Mouse (Mus musculus): ENCODE data around the gene Cers6.

Cers6 gene

DNA sequence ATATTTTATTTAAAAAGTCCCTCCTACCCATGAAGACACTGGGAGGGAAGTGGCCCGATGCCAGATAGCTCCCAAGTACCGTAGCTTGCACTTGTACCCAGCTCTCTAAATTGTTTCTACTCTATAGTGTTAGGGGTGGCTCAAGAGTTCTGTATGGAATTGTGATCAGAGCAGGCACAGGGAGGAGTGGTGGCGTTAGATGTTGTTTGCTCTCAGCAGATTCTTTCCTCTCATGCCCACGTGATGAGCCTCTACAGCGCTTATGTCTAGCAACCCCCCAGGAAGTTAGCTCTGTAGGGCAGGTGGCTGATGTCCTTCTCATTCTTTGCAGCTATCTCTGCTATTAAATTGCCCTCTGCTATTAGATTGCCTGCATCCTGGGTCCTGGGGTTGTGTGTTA, 98.8 kb downstream of the Cers6 start:
- intact Hi-C loops (cut with DNase I): no loop called here

DNA sequence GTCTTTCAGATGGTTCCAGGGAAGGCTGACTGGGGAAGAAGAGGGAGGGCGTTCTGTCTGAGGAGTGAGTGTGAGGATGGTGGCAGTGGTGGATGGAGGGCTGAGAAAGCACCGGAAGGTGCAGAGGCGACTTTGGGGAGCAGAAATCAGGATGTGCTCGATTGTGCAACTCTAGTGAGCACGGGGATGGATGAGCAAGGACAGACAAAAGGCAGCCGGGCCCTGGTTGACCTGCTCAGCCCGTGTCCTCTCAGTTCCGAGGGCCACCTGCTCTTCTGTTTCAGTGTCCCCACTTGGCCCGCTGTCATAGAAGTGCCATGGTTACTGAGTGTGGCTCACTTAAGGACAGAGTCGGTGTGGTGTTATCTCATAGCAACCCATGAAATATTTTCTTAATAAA, 99.4 kb downstream of the Cers6 start:
- intact Hi-C loops (cut with DNase I): no loop called here

- intact Hi-C loops (cut with DNase I): no loop called here
Measured at GRCm38 (mm10) chr2:68966360-68966759, 105.1 kb downstream of the Cers6 start.

GRCm38 (mm10) chr2:68968028-68968427, 106.8 kb downstream of the Cers6 start:
- intact Hi-C loops (cut with DNase I): no loop called here

GRCm38 (mm10) chr2:68971840-68972239, 110.6 kb downstream of the Cers6 start:
- intact Hi-C loops (cut with DNase I): no loop called here

DNA sequence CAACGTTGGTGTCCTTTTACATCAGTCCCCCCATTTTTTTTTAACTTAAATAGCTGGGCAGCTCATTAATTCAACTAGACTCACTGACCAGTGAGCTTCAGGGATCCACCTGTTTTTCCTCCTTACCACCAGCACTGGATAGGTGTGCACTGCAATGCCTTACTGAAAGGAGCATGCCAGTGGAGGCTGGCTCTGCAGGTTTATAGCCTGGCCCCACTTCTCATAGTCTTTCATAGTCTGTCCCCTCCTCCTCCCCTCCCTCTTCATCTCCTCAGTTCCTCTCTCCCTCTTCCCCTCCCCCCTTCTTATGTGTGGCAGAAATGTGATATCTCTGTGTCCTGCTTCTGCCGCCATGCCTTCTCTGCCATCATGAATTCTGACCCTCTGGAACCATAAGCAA, 112.5 kb downstream of the Cers6 start:
- intact Hi-C loops (cut with DNase I): no loop called here

DNA sequence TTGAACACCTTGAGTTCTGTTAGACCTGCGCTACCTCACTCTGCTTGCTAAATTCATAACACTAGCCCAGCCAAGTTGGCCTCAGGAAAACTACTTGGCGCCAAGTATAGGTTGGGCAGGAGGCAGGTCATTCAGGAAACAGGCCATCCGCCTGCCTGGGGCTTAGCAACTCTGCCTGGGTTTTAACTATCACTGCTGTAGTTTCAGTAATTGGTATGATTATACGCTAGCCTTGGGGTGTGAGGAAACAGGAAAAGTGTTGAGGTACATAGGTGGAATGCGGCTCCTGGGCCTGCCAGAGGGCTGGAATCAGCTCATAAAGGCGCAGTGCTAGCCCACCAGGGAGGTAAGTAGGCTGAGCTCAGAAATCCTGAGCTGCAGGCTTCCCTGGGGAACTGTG, 114.0 kb downstream of the Cers6 start:
- intact Hi-C loops (cut with DNase I): no loop called here

GRCm38 (mm10) chr2:68975780-68976179, 114.5 kb downstream of the Cers6 start:
- intact Hi-C loops (cut with DNase I): no loop called here

DNA sequence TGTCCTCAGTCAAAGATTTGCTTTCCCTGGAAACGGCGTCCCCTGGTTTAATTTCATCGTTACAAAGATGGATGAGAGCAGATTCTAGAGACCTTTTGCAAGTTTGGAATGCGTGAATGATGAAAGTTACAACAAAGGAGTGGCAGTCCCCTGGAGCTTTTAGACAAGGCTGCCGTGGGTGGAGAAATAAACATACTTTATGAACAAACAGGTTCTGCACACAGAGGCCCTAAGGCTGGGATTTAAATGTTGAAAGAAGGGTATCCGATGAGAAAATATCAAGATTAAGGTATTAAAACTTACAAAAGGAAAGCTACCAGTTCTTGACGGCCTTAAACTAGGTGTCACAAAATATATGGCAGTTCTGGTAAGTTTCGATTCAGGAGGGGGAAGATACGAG, 117.0 kb downstream of the Cers6 start:
- intact Hi-C loops (cut with DNase I): no loop called here

DNA sequence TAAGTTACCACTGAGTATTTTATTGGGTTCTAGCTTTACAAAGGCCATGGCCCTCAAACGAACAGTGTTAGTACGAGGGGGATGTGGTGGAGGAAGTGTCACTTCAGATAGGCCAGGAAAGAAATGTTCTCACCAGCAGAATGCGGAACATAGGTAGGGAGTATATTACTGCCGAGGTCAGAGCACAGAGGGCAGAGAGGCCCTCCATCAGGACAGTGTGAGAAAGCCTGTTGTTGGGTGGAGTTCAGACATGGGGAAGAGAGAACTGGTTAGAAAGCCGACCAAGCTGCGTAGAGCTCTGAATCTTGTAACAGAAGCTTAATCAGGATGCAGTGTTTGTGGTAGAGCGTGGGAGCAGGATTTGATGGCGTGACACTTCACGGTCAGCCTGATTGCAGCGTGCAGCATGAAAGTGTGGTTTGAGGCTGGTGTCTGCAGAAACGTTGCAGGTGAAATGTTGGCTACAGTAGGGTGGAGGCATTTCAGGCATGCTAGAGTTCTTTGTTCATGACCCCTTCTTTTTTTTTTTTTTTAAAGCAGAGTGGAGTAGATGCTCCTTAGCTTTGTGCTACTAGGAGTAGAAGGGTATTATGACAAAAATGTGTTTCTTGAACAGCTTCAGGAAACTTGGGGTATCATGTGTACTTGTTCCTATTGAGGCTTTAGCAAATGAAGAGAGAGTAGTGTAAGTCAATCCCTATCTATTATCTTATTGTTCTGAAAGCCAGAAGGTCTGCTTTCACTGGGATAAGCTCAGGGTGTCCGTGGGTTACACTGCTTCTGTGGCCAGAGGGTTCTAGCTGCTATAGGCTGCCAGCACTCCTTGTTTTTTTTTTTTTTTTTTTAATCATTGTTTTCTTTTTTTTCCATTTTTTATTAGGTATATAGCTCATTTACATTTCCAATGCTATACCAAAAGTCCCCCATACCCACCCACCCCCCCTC, 117.7 kb downstream of the Cers6 start:
- intact Hi-C loops (cut with DNase I): no loop called here

GRCm38 (mm10) chr2:68981302-68981701, 120.1 kb downstream of the Cers6 start:
- intact Hi-C loops (cut with DNase I): no loop called here

DNA sequence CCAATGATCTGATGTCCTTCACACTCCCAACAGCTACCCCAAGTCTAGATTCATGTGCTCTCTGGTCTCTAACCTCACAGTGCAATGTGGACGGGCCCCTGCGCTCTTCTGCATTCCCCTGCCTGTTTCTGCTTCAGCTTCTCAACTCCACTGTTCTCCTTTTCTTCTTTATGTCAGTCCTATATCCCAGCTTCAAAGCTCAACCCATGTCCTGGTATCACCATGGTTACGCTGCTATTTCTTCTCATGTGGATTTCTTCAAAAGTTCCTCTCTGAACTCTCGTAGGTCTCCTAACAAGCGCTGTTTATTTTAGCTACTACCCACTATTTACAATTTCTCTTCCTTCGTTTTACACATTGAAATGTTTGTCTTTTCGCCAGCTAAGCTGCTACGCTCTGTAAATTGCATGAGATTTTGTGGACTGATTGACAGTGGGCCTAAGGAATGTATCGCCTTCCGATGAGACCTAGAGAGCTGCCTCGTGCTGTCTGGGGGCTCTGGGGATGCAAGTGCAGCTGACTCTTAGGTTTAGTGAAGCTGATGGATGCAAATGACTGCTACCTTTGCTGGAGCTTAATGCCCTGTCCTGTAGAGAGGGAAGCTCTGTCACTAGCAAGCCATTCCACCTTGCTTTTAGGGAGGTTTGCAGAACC, 120.6 kb downstream of the Cers6 start:
- intact Hi-C loops (cut with DNase I): no loop called here

DNA sequence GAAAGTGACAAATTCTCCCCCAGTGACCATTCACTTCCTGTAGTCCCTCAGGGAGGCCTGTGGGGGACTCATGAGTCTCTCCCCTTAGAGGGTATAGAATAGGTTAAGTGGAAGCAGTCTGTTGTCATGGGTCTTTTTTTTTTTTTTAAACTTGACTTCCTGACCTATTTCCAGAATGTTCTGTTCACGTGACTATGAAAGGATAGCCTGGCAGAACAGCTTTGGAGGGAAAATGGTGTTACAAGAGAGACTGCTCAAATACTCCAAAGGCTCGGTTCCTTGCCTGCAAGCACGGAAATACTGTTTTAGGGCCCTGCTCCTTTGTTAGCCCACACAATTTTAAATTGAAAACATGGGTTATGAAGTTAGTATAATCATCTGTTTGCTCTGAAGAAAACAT, 121.7 kb downstream of the Cers6 start:
- intact Hi-C loops (cut with DNase I): no loop called here

DNA sequence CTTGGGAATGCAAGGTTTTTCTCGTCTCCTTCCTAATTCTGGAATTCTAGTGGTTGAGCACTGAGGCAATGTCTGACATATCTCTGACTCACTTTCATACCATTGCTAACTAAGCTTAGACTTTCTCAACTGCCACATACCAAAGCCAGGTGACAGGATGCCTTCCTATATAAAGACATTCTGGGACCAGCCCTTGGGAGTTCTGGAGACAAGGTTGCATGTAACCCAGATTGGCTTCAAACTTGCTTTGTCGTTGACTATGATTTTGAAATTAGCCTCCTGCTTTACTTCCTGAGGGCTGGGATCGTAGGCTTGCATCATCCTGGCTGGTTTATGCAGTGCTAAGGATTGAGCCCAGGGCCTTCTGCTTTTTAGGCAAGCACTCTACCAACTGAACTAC, 122.2 kb downstream of the Cers6 start:
- intact Hi-C loops (cut with DNase I): no loop called here

DNA sequence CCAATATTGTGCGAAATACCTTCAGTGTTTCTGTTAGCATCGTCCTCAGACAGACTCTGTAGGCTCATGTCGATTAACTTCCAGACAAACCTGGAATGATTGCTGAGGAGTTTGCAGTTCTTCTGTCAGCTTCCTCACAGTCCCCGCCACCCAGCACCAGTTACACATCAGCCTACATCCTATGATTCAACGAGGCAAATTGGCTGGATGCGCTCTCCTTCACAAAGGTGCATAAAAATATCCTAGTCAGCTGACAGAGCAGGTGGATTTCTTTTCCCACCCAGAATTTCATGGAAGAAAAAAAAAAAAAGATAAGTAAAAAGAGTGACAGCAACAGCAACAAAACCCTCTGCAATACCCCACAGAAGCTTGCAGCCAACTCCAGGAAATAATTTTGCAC, 127.9 kb downstream of the Cers6 start:
- intact Hi-C loops (cut with DNase I): no loop called here

DNA sequence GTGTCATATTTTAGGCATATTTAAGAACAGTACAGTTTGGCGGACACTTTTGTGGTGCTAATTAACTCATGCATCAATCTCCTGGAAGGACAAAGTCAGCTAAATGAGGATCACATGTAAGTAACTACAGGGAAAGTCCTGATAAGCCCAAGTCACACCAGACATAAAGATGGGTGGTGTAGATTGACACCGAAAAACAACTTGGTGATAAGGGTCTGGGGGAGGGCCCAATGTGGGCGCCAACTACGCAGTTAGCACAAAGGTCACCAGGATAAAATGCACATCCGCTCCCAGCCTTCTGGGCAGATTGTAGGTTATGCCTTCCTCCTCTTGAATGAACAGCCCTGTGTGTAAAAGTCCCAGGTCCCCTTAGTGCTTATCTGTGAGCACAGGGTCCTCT, 131.4 kb downstream of the Cers6 start:
- intact Hi-C loops (cut with DNase I): no loop called here

- intact Hi-C loops (cut with DNase I): no loop called here
Measured at GRCm38 (mm10) chr2:68994441-68994840, 133.2 kb downstream of the Cers6 start.

DNA sequence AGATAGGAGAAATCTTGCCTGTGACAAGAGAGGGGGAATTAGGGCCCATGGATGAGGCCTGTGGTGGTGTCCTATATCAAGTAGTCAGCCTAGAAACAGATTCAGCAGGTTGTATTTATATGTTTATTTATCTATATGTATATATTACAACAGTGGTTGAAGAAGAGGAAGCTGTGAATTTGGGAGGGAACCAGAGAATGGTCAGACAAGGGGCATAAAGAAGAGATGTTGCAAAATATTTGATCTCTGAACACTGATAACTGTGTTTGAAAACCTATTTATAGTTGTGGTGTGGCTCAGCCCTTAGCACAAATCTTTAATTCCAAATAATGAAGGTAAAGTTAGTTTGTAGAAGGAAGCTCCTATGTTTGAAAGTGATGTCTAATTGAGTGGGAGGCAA, 134.5 kb downstream of the Cers6 start:
- intact Hi-C loops (cut with DNase I): no loop called here

GRCm38 (mm10) chr2:68996268-68996667, 135.0 kb downstream of the Cers6 start:
- intact Hi-C loops (cut with DNase I): no loop called here

- intact Hi-C loops (cut with DNase I): no loop called here
Measured at GRCm38 (mm10) chr2:69004001-69004400, 142.8 kb downstream of the Cers6 start.

DNA sequence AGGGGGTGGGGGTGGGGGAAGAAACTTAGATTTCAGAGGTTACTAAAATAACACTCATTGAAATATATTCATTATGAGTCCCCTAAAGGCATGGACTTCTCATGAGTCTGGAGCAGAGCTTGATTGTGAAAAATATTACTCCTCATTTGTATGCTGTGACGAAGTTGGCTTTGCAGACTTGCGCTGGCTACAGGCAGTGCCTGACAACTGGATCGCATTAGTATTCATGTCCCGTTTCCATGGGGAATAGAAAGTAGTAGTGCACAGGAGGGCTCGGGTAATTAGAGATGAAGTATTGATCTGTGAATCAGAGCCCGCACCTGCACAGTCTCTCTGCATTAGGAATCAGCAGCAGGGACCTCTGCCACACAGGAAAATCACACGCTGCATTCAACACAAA, 150.2 kb downstream of the Cers6 start:
- intact Hi-C loops (cut with DNase I): no loop called here

- intact Hi-C loops (cut with DNase I): no loop called here
Measured at GRCm38 (mm10) chr2:69011860-69012259, 150.6 kb downstream of the Cers6 start.

- intact Hi-C loops (cut with DNase I): no loop called here
Measured at GRCm38 (mm10) chr2:69014241-69014640, 153.0 kb downstream of the Cers6 start.

Data from adrenal gland (tissue).